Mouse (Mus musculus) brain, adult 2 months (tissue): ENCODE data around the gene Synj1.
A peak's percentile ranks its signal among the peaks of the same experiment; 100 is the strongest.

Source experiments
- DNase-seq: peaks from one replicate; pipeline ENCODE4 v3.0.0; 2011; ENCODE audit warnings: low read depth, low spot score

Gene Synj1

GRCm38 (mm10) chr16:90890683-90891082 is 120.4 kb downstream of the Synj1 start:
- peak; percentile 61 for DNase-seq
